Mouse (Mus musculus): ENCODE measurements at regions not wholly inside any gene's neighbourhood (a gene's known extent, or its start where the extent isn't known, plus 50 kb on each side); places are given as distances from the start of the nearest gene placed in this dataset.
A peak's percentile ranks its signal among the peaks of the same experiment; 100 is the strongest.

GRCm38 (mm10) chr2:178664977-178665376 lies 234.6 kb downstream of the Cdh26 start:
- Histone ChIP-seq H3K4me1 (replicated peaks; ENCODE audit: control insufficient read depth, insufficient read depth, low read length) (no peaks in the 10 kb centered on the region), H3K36me3 (replicated peaks; ENCODE audit: control insufficient read depth, insufficient read depth) (no peaks in the 10 kb centered on the region), H3K4me3 (replicated peaks; ENCODE audit: low read length) (no peak overlapping the region), H3K4me2 (replicated peaks) (no peak overlapping the region), H3K27ac (no peak overlapping the region), H3K9me3 (ENCODE audit: control insufficient read depth, low read length) (no peaks in the 10 kb centered on the region), H3K27me3 (ENCODE audit: control insufficient read depth, insufficient read depth, low read length) (0 out of 2 replicates have a peak, but pooled peaks cover 6% of the 10 kb centered on the region), H3K9ac (no peak overlapping the region)
- peak; percentile 70 for DNase-seq (ENCODE audit: low spot score)
- no peak for ATAC-seq (ENCODE audit: low FRiP score)
- WGBS = 13% methylated on average over 4 of the region's 4 CpGs

GRCm38 (mm10) chr2:178668451-178668850 lies 238.1 kb downstream of the Cdh26 start:
- no peak overlapping the region for H3K4me2 ChIP-seq (replicated peaks)
- no peak overlapping the region for H3K9ac ChIP-seq
- H3K9me3 ChIP-seq (ENCODE audit: control insufficient read depth, low read length) = no peaks in the 10 kb centered on the region
- no peak for DNase-seq (ENCODE audit: low spot score)
- no peak overlapping the region for H3K4me3 ChIP-seq (replicated peaks; ENCODE audit: low read length)
- H3K27me3 ChIP-seq (ENCODE audit: control insufficient read depth, insufficient read depth, low read length) = 0 out of 2 replicates have a peak, but pooled peaks cover 6% of the 10 kb centered on the region
- H3K36me3 ChIP-seq (replicated peaks; ENCODE audit: control insufficient read depth, insufficient read depth) = no peaks in the 10 kb centered on the region
- no peak overlapping the region for H3K27ac ChIP-seq
- peaks cover 11% of the 10 kb centered on the region; the same call in 1 of the 2 replicates for H3K4me1 ChIP-seq (replicated peaks; ENCODE audit: control insufficient read depth, insufficient read depth, low read length)
- WGBS = 15% methylated on average over 2 of the region's 2 CpGs
- no peak for ATAC-seq (ENCODE audit: low FRiP score)

GRCm38 (mm10) chr2:178670952-178671351 lies 240.6 kb downstream of the Cdh26 start:
- Histone ChIP-seq H3K4me3 (replicated peaks; ENCODE audit: low read length) (no peak overlapping the region), H3K27ac (no peak overlapping the region), H3K4me1 (replicated peaks; ENCODE audit: control insufficient read depth, insufficient read depth, low read length) (peaks cover 11% of the 10 kb centered on the region; the same call in 1 of the 2 replicates), H3K4me2 (replicated peaks) (no peak overlapping the region), H3K36me3 (replicated peaks; ENCODE audit: control insufficient read depth, insufficient read depth) (no peaks in the 10 kb centered on the region), H3K27me3 (ENCODE audit: control insufficient read depth, insufficient read depth, low read length) (0 out of 2 replicates have a peak, but pooled peaks cover 6% of the 10 kb centered on the region), H3K9me3 (ENCODE audit: control insufficient read depth, low read length) (no peaks in the 10 kb centered on the region), H3K9ac (no peak overlapping the region)
- WGBS = 50% methylated on average over 11 of the region's 11 CpGs
- DNase-seq (ENCODE audit: low spot score) (no peak), ATAC-seq (ENCODE audit: low FRiP score) (peak; percentile 60; the same call in 1 of the 2 replicates)

- H3K4me2 ChIP-seq (replicated peaks) = no peak overlapping the region
- H3K4me1 ChIP-seq (replicated peaks; ENCODE audit: control insufficient read depth, insufficient read depth, low read length) = peaks cover 11% of the 10 kb centered on the region; the same call in 1 of the 2 replicates
- no peak overlapping the region for H3K9ac ChIP-seq
- H3K36me3 ChIP-seq (replicated peaks; ENCODE audit: control insufficient read depth, insufficient read depth) = no peaks in the 10 kb centered on the region
- no peak overlapping the region for H3K27ac ChIP-seq
- WGBS = 80% methylated on average over 4 of the region's 4 CpGs
- no peaks in the 10 kb centered on the region for H3K9me3 ChIP-seq (ENCODE audit: control insufficient read depth, low read length)
- ATAC-seq (ENCODE audit: low FRiP score) (no peak), DNase-seq (ENCODE audit: low spot score) (no peak)
- no peaks in the 10 kb centered on the region for H3K27me3 ChIP-seq (ENCODE audit: control insufficient read depth, insufficient read depth, low read length)
- H3K4me3 ChIP-seq (replicated peaks; ENCODE audit: low read length) = no peak overlapping the region
These were observed 243.3 kb downstream of the Cdh26 start for GRCm38 (mm10) chr2:178673621-178674020.

GRCm38 (mm10) chr2:178674621-178675020 lies 244.3 kb downstream of the Cdh26 start:
- no peaks in the 10 kb centered on the region for H3K27me3 ChIP-seq (ENCODE audit: control insufficient read depth, insufficient read depth, low read length)
- no peaks in the 10 kb centered on the region for H3K36me3 ChIP-seq (replicated peaks; ENCODE audit: control insufficient read depth, insufficient read depth)
- WGBS = 60% methylated on average over 4 of the region's 4 CpGs
- H3K4me1 ChIP-seq (replicated peaks; ENCODE audit: control insufficient read depth, insufficient read depth, low read length) = peaks cover 11% of the 10 kb centered on the region; the same call in 1 of the 2 replicates
- no peak overlapping the region for H3K27ac ChIP-seq
- no peaks in the 10 kb centered on the region for H3K9me3 ChIP-seq (ENCODE audit: control insufficient read depth, low read length)
- H3K9ac ChIP-seq = no peak overlapping the region
- DNase-seq (ENCODE audit: low spot score) (no peak), ATAC-seq (ENCODE audit: low FRiP score) (no peak)
- no peak overlapping the region for H3K4me2 ChIP-seq (replicated peaks)
- no peak overlapping the region for H3K4me3 ChIP-seq (replicated peaks; ENCODE audit: low read length)

- Histone ChIP-seq H3K9ac (no peak overlapping the region), H3K36me3 (replicated peaks; ENCODE audit: control insufficient read depth, insufficient read depth) (no peaks in the 10 kb centered on the region), H3K4me3 (replicated peaks; ENCODE audit: low read length) (no peak overlapping the region), H3K9me3 (ENCODE audit: control insufficient read depth, low read length) (no peaks in the 10 kb centered on the region), H3K4me1 (replicated peaks; ENCODE audit: control insufficient read depth, insufficient read depth, low read length) (no peaks in the 10 kb centered on the region; the same call in 1 of the 2 replicates), H3K27ac (no peak overlapping the region), H3K27me3 (ENCODE audit: control insufficient read depth, insufficient read depth, low read length) (no peaks in the 10 kb centered on the region), H3K4me2 (replicated peaks) (no peak overlapping the region)
- ATAC-seq (ENCODE audit: low FRiP score) = no peak
- no peak for DNase-seq (ENCODE audit: low spot score)
- WGBS = 92% methylated on average over 10 of the region's 10 CpGs
These were observed 246.6 kb downstream of the Cdh26 start for GRCm38 (mm10) chr2:178676970-178677369.

- Histone ChIP-seq H3K4me1 (replicated peaks; ENCODE audit: control insufficient read depth, insufficient read depth, low read length) (peaks cover 2% of the 10 kb centered on the region; the same call in 1 of the 2 replicates), H3K4me2 (replicated peaks) (no peak overlapping the region), H3K4me3 (replicated peaks; ENCODE audit: low read length) (no peak overlapping the region), H3K9me3 (ENCODE audit: control insufficient read depth, low read length) (no peaks in the 10 kb centered on the region), H3K27me3 (ENCODE audit: control insufficient read depth, insufficient read depth, low read length) (no peaks in the 10 kb centered on the region), H3K36me3 (replicated peaks; ENCODE audit: control insufficient read depth, insufficient read depth) (no peaks in the 10 kb centered on the region), H3K9ac (no peak overlapping the region), H3K27ac (no peak overlapping the region)
- no peak for ATAC-seq (ENCODE audit: low FRiP score)
- DNase-seq (ENCODE audit: low spot score) = no peak
- WGBS = 70% methylated on average over 3 of the region's 3 CpGs
These were observed 250.0 kb downstream of the Cdh26 start for GRCm38 (mm10) chr2:178680368-178680767.

- WGBS = 60% methylated on average over 9 of the region's 9 CpGs
- H3K4me1 ChIP-seq (replicated peaks; ENCODE audit: control insufficient read depth, insufficient read depth, low read length) = 0 out of 2 replicates have a peak, but pooled peaks cover 10% of the 10 kb centered on the region
- no peak overlapping the region for H3K4me2 ChIP-seq (replicated peaks)
- H3K27ac ChIP-seq = no peak overlapping the region
- H3K4me3 ChIP-seq (replicated peaks; ENCODE audit: low read length) = no peak overlapping the region
- H3K9me3 ChIP-seq (ENCODE audit: control insufficient read depth, low read length) = no peaks in the 10 kb centered on the region
- no peak for ATAC-seq (ENCODE audit: low FRiP score)
- H3K9ac ChIP-seq = no peak overlapping the region
- DNase-seq (ENCODE audit: low spot score) = no peak
- no peaks in the 10 kb centered on the region for H3K36me3 ChIP-seq (replicated peaks; ENCODE audit: control insufficient read depth, insufficient read depth)
- no peaks in the 10 kb centered on the region for H3K27me3 ChIP-seq (ENCODE audit: control insufficient read depth, insufficient read depth, low read length)
These were observed 254.0 kb downstream of the Cdh26 start for GRCm38 (mm10) chr2:178684026-178684958.

GRCm38 (mm10) chr2:178685211-178685610 lies 254.9 kb downstream of the Cdh26 start:
- H3K27me3 ChIP-seq (ENCODE audit: control insufficient read depth, insufficient read depth, low read length) = no peaks in the 10 kb centered on the region
- H3K27ac ChIP-seq = no peak overlapping the region
- H3K36me3 ChIP-seq (replicated peaks; ENCODE audit: control insufficient read depth, insufficient read depth) = no peaks in the 10 kb centered on the region
- 91% methylated on average over 5 of the region's 5 CpGs for WGBS
- 0 out of 2 replicates have a peak, but pooled peaks cover 10% of the 10 kb centered on the region for H3K4me1 ChIP-seq (replicated peaks; ENCODE audit: control insufficient read depth, insufficient read depth, low read length)
- DNase-seq (ENCODE audit: low spot score) (no peak), ATAC-seq (ENCODE audit: low FRiP score) (no peak)
- no peak overlapping the region for H3K4me2 ChIP-seq (replicated peaks)
- no peak overlapping the region for H3K9ac ChIP-seq
- H3K4me3 ChIP-seq (replicated peaks; ENCODE audit: low read length) = no peak overlapping the region
- H3K9me3 ChIP-seq (ENCODE audit: control insufficient read depth, low read length) = no peaks in the 10 kb centered on the region

All from hindbrain, embryonic 14.5 days (tissue).